Mouse (Mus musculus): ENCODE data around the gene Zfp799. TPM values are rescaled to one million over a fixed set of nuclear protein-coding genes. Genes with fewer than 3 reads are reported as not detected.

The Zfp799 gene
- polyA plus RNA-seq, 1 experiment from 2014 or later, result 14.2 TPM

DNA sequence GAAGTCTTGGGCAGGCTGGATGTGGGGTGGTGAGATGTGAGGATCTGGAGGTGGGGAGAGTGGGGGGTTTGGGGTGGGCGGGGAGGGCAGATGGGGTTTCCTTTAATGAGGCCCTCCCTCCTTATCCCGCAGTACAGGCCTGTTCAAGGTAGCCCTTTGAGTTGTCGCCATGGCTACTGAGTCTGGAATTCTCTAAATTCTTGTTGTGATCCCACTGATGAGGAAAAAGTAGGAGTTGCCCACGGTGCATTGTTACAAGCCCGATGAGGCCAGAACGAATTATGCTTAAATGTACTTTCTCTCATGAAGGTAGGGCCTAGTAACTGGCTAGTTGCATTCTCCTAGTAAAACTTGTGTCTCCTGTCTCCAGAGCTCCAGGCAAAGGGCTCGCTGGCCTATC, 21.5 kb upstream of the Zfp799 start:
- Histone ChIP-seq H3K27me3 (replicated peaks; ENCODE audit: control insufficient read depth, insufficient read depth, low read length) (no peaks in the 10 kb centered on the region), H3K4me1 (replicated peaks; ENCODE audit: control insufficient read depth, insufficient read depth, low read length) (no peaks in the 10 kb centered on the region), H3K4me2 (ENCODE audit: low read length) (no peak overlapping the region), H3K4me3 (ENCODE audit: low read depth, low read length) (no peak overlapping the region), H3K36me3 (ENCODE audit: control insufficient read depth, insufficient read depth, low read length) (no peaks in the 10 kb centered on the region), H3K9ac (ENCODE audit: low read length) (no peak overlapping the region), H3K27ac (ENCODE audit: low read depth) (no peak overlapping the region), H3K9me3 (ENCODE audit: control insufficient read depth, low read length) (no peaks in the 10 kb centered on the region)
- DNase-seq (ENCODE audit: low spot score) (no peak), ATAC-seq (replicated peaks; ENCODE audit: low FRiP score, low TSS enrichment, low read depth) (no peak)
- 59% methylated on average over 7 of the region's 7 CpGs for WGBS

DNA sequence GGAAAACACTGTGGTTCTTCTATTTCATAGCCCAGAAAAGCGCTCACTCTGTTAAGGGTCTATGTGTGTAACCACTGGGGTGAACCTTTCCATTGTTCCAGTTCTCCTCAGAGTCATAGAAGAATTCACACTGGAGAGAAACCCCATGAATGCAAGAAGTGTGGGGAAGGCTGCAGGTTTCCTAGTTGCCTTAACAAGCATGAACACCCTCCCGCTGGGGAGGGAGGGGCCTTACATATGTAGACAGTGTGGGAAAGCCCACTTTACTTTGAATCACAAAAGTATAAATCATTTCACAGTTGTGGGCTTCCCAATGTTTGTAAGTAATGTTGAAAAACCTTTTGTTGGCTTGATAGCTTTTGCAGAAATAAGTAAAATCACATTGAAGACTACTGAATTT, 11.3 kb upstream of the Zfp799 start:
- Histone ChIP-seq H3K36me3 (ENCODE audit: control insufficient read depth, insufficient read depth, low read length) (no peaks in the 10 kb centered on the region), H3K27me3 (replicated peaks; ENCODE audit: control insufficient read depth, insufficient read depth, low read length) (no peaks in the 10 kb centered on the region), H3K4me1 (replicated peaks; ENCODE audit: control insufficient read depth, insufficient read depth, low read length) (no peaks in the 10 kb centered on the region), H3K9ac (ENCODE audit: low read length) (no peak overlapping the region), H3K9me3 (ENCODE audit: control insufficient read depth, low read length) (0 out of 2 replicates have a peak, but pooled peaks cover 6% of the 10 kb centered on the region), H3K4me2 (ENCODE audit: low read length) (no peak overlapping the region), H3K4me3 (ENCODE audit: low read depth, low read length) (no peak overlapping the region), H3K27ac (ENCODE audit: low read depth) (no peak overlapping the region)
- ATAC-seq (replicated peaks; ENCODE audit: low FRiP score, low TSS enrichment, low read depth), result no peak
- DNase-seq (ENCODE audit: low spot score), result no peak
- WGBS, result 75% methylated on average over 2 of the region's 2 CpGs

DNA sequence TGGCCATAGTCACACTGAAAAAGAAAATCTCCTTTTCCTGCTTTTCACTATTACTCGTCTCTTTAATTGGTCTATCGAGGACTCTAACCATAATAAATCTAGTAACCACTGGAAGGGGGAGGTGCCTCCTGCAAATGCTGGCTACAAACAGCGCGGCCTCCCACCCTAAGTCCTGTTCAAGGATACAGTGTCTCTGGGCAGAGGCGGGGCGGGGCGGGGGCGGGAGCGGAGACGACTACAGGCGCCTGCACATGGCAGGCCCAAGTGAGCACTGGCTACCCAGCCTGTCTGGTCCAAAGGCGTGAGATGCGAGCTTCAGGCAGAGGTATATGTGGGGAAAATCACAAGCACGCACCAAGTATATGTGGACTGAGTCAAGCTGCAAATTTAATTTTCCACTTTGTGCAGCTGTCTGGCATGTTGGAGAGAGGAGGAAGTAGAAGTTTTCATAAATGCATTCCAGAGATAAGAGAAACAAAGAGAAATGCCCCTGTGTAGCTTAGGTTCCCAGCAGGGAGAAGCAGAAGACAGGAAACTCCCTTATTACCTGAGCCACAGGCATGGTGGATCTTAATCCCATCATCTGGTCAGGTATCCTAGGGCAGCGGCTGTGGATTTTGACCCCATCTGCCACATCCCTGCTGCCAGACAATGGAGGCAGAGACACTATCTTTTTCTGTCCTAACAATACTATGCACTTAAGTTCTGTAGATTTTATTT, 9.2 kb upstream of the Zfp799 start:
- 40% methylated on average over 15 of the region's 15 CpGs for WGBS
- peak; percentile 61 for DNase-seq (ENCODE audit: low spot score)
- Histone ChIP-seq H3K4me2 (ENCODE audit: low read length) (peak overlapping the region; percentile 7; the same call in 1 of the 2 replicates), H3K36me3 (ENCODE audit: control insufficient read depth, insufficient read depth, low read length) (no peaks in the 10 kb centered on the region), H3K9me3 (ENCODE audit: control insufficient read depth, low read length) (0 out of 2 replicates have a peak, but pooled peaks cover 6% of the 10 kb centered on the region), H3K4me1 (replicated peaks; ENCODE audit: control insufficient read depth, insufficient read depth, low read length) (no peaks in the 10 kb centered on the region), H3K4me3 (ENCODE audit: low read depth, low read length) (no peak overlapping the region), H3K27me3 (replicated peaks; ENCODE audit: control insufficient read depth, insufficient read depth, low read length) (no peaks in the 10 kb centered on the region), H3K9ac (ENCODE audit: low read length) (no peak overlapping the region), H3K27ac (ENCODE audit: low read depth) (no peak overlapping the region; the same call in 1 of the 2 replicates)
- ATAC-seq (replicated peaks; ENCODE audit: low FRiP score, low TSS enrichment, low read depth), result peak; percentile 79

DNA sequence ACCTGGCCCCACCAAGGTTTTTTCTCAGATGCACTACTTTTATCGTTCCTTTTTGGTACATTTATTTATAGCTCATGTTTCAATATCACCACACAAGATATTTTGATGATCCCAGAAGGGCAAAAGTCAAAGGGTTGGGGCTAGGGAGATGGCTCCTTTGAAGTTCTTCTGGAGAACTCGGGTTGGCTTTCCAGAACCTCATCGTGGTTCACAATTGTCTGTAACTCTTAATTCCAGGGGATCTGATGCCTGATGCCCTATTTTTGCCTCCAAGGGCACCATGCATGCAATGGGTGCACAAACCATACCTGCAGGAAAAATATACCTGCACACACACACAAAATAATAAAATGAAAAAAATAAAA, 339 bp upstream of the Zfp799 start:
- no peak for DNase-seq (ENCODE audit: low spot score)
- Histone ChIP-seq H3K4me1 (replicated peaks; ENCODE audit: control insufficient read depth, insufficient read depth, low read length) (peaks cover 7% of the 10 kb centered on the region; the same call in 1 of the 2 replicates), H3K4me2 (ENCODE audit: low read length) (peak overlapping the region; percentile 94), H3K27me3 (replicated peaks; ENCODE audit: control insufficient read depth, insufficient read depth, low read length) (no peaks in the 10 kb centered on the region), H3K36me3 (ENCODE audit: control insufficient read depth, insufficient read depth, low read length) (peaks cover 14% of the 10 kb centered on the region), H3K9me3 (ENCODE audit: control insufficient read depth, low read length) (no peaks in the 10 kb centered on the region), H3K9ac (ENCODE audit: low read length) (no peak overlapping the region; the same call in 1 of the 2 replicates), H3K4me3 (ENCODE audit: low read depth, low read length) (peak overlapping the region; percentile 87), H3K27ac (ENCODE audit: low read depth) (no peak overlapping the region)
- 27% methylated on average over 3 of the region's 3 CpGs for WGBS
- ATAC-seq (replicated peaks; ENCODE audit: low FRiP score, low TSS enrichment, low read depth), result peak; percentile 24; the same call in 1 of the 2 replicates

DNA sequence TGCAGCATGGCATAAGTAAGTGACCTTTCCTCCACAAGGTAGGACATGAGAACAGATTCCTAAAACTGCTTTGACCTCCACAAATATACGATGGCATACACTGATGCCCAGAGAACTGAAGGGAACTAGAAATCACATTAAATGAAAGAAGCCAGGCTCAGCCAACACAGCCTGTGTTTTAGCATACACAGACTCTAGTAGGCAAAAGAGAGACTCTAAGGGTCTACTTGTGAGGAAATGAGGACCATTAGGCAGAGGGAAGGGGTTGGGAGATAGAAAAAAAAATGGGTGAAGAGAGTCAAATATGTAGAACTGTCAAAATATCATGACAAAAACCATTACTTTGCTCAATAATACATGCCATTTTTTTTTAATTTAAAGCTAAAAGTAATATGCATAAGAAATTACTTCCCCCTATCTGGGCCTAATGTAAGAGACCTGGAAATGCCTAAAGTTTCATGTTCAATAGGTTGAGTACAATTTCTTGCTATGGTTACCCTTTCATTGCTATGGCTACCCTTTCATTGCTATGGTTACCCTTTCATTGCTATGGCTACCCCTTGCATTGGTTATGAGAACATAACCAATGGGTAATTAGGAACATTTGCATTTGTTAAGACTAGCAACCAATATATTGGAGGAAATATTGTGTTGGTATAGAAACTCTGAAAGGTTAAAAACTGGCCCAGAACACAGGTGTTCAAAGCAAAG, 13.8 kb downstream of the Zfp799 start:
- Histone ChIP-seq H3K4me1 (replicated peaks; ENCODE audit: control insufficient read depth, insufficient read depth, low read length) (no peaks in the 10 kb centered on the region), H3K36me3 (ENCODE audit: control insufficient read depth, insufficient read depth, low read length) (peaks cover 45% of the 10 kb centered on the region), H3K4me3 (ENCODE audit: low read depth, low read length) (no peak overlapping the region), H3K27ac (ENCODE audit: low read depth) (no peak overlapping the region), H3K4me2 (ENCODE audit: low read length) (no peak overlapping the region), H3K9me3 (ENCODE audit: control insufficient read depth, low read length) (no peaks in the 10 kb centered on the region), H3K9ac (ENCODE audit: low read length) (no peak overlapping the region), H3K27me3 (replicated peaks; ENCODE audit: control insufficient read depth, insufficient read depth, low read length) (no peaks in the 10 kb centered on the region)
- DNase-seq (ENCODE audit: low spot score) (no peak), ATAC-seq (replicated peaks; ENCODE audit: low FRiP score, low TSS enrichment, low read depth) (no peak)
- WGBS, result 93% methylated on average over 1 of the region's 1 CpGs

DNA sequence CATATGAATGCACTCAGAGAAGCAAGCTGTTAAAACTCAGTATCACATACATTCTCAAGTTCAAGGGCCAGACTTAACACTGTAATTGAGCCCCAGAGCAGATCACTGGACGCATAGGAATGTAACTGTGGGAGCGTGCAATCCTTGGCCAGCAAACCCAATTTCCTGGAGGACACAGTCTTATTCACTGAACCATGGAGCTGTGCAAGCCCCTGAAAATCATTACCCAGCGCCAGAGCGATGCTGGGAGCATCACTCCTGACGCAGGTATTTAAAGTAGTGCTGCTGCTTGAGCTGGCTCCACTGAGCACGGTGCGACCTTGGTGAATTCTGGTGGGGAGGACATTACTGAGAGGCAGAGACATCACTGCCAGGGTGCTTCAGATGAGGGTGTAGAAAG, 15.9 kb downstream of the Zfp799 start:
- WGBS, result 81% methylated on average over 7 of the region's 7 CpGs

GRCm38 (mm10) chr17:32810648-32811047, 19.4 kb downstream of the Zfp799 start:
- H3K4me1 ChIP-seq (replicated peaks; ENCODE audit: control insufficient read depth, insufficient read depth, low read length), result 0 out of 2 replicates have a peak, but pooled peaks cover 6% of the 10 kb centered on the region
- peaks cover 2% of the 10 kb centered on the region; the same call in 1 of the 2 replicates for H3K36me3 ChIP-seq (ENCODE audit: control insufficient read depth, insufficient read depth, low read length)
- H3K4me2 ChIP-seq (ENCODE audit: low read length), result no peak overlapping the region
- no peaks in the 10 kb centered on the region for H3K27me3 ChIP-seq (replicated peaks; ENCODE audit: control insufficient read depth, insufficient read depth, low read length)
- H3K9ac ChIP-seq (ENCODE audit: low read length), result no peak overlapping the region
- DNase-seq (ENCODE audit: low spot score) (no peak), ATAC-seq (replicated peaks; ENCODE audit: low FRiP score, low TSS enrichment, low read depth) (no peak)
- H3K9me3 ChIP-seq (ENCODE audit: control insufficient read depth, low read length), result no peaks in the 10 kb centered on the region
- WGBS, result 58% methylated on average over 1 of the region's 1 CpGs
- H3K27ac ChIP-seq (ENCODE audit: low read depth), result no peak overlapping the region
- no peak overlapping the region for H3K4me3 ChIP-seq (ENCODE audit: low read depth, low read length)

More for the DNA sequence above, 15.9 kb downstream of the Zfp799 start:
- H3K27ac ChIP-seq (ENCODE audit: low read depth), result no peak overlapping the region
- H3K4me2 ChIP-seq (ENCODE audit: low read length), result no peak overlapping the region
- ATAC-seq (replicated peaks; ENCODE audit: low FRiP score, low TSS enrichment, low read depth) (no peak), DNase-seq (ENCODE audit: low spot score) (no peak)
- peaks cover 26% of the 10 kb centered on the region for H3K36me3 ChIP-seq (ENCODE audit: control insufficient read depth, insufficient read depth, low read length)
- H3K27me3 ChIP-seq (replicated peaks; ENCODE audit: control insufficient read depth, insufficient read depth, low read length), result no peaks in the 10 kb centered on the region
- 0 out of 2 replicates have a peak, but pooled peaks cover 1% of the 10 kb centered on the region for H3K4me1 ChIP-seq (replicated peaks; ENCODE audit: control insufficient read depth, insufficient read depth, low read length)
- H3K9ac ChIP-seq (ENCODE audit: low read length), result no peak overlapping the region
- H3K4me3 ChIP-seq (ENCODE audit: low read depth, low read length), result no peak overlapping the region
- no peaks in the 10 kb centered on the region for H3K9me3 ChIP-seq (ENCODE audit: control insufficient read depth, low read length)

GRCm38 (mm10) chr17:32809544-32810374, 20.3 kb downstream of the Zfp799 start, which contains the start of gene Zfp811:
Gene Zfp811, minus strand, starts transcription at chr17:32809931.
- Histone ChIP-seq H3K27ac (ENCODE audit: low read depth) (peak within 1 kb of the TSS; percentile 72; the same call in 1 of the 2 replicates), H3K36me3 (ENCODE audit: control insufficient read depth, insufficient read depth, low read length) (no peaks in the 10 kb centered on the region), H3K4me1 (replicated peaks; ENCODE audit: control insufficient read depth, insufficient read depth, low read length) (0 out of 2 replicates have a peak, but pooled peaks cover 6% of the 10 kb centered on the region), H3K9ac (ENCODE audit: low read length) (peak within 1 kb of the TSS; percentile 55), H3K9me3 (ENCODE audit: control insufficient read depth, low read length) (no peaks in the 10 kb centered on the region), H3K4me3 (ENCODE audit: low read depth, low read length) (peak within 1 kb of the TSS; percentile 56), H3K27me3 (replicated peaks; ENCODE audit: control insufficient read depth, insufficient read depth, low read length) (no peaks in the 10 kb centered on the region), H3K4me2 (ENCODE audit: low read length) (peak within 1 kb of the TSS; percentile 68)
- WGBS, result 1% methylated on average over 17 of the region's 17 CpGs
- DNase-seq (ENCODE audit: low spot score), result peak; percentile 82
- peak; percentile 76 for ATAC-seq (replicated peaks; ENCODE audit: low FRiP score, low TSS enrichment, low read depth)

All from intestine, embryonic 14.5 days (tissue).